Mouse (Mus musculus) small intestine, adult 10 weeks (tissue): ENCODE results near the gene Gm10639. TPM values are rescaled to one million over a fixed set of nuclear protein-coding genes. Genes with fewer than 3 reads are reported as not detected.

ENCODE experiments used
- polyA plus RNA-seq: library from polyadenylated mRNA; stranded (reverse); fragments of 350-450 nt; fragmentation: Illumina TruSeq; extraction: RNeasy Lipid Tissue Mini Kit (QIAGEN cat#74804); gene quantifications from one replicate; pipeline ENCODE4 v1.2.3, GENCODE M21; 2014; ENCODE audit warnings: low replicate concordance

Gene Gm10639
- 2.2 TPM for polyA plus RNA-seq

DNA sequence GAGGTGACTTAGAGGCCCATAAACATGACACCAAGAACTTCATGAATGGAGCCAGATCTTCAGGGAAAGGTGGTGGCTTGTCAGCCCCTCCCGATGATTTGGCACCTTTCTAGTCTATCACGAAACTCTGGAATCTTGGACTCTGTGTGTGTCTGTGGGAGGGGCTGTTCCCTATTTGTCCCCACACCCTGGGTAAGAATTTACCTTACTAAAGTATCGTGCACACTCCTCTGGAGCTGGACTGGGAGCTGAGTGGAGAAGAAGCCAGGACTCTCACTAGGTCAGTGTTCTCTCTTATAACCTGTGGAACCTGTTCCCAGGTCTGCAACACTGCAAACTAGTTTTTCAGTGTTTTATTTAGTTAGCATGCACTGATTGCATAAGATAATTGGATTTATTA lies at the start of gene Gm10639:
Gene Gm10639, plus strand, starts transcription at position 201 of the 400 bp plus-strand sequence.

DNA sequence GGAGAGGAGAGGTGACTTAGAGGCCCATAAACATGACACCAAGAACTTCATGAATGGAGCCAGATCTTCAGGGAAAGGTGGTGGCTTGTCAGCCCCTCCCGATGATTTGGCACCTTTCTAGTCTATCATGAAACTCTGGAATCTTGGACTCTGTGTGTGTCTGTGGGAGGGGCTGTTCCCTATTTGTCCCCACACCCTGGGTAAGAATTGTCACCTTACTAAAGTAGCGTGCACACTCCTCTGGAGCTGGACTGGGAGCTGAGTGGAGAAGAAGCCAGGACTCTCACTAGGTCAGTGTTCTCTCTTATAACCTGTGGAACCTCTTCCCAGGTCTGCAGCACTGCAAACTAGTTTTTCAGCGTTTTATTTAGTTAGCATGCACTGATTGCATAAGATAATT lies 32.8 kb upstream of the Gm10639 start, which contains the start of gene Gm3776:
Gene Gm3776, plus strand, starts transcription at position 216 of the 400 bp plus-strand sequence.

DNA sequence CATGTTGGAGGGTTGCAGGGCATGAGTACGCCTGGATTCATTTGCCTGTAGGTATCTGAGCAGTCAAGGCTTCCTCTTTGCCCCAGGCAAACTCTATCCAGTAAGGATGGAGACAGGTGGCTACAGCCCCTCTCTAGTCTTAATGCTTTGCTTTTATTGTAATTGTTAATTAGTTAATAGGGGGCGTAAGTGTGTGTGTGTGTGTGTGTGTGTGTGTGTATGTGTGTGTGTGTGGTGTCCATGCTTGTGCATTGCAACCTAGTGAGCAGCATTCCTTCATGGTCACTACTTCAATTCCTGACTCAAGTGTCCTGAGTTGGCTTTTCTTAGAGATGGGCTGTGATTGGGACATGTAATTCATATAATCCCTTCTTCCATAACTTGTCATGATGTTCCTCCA lies 25.0 kb downstream of the Gm10639 start, which contains the start of gene Omt2a:
Gene Omt2a, minus strand, starts transcription at position 101 of the 400 bp plus-strand sequence.

DNA sequence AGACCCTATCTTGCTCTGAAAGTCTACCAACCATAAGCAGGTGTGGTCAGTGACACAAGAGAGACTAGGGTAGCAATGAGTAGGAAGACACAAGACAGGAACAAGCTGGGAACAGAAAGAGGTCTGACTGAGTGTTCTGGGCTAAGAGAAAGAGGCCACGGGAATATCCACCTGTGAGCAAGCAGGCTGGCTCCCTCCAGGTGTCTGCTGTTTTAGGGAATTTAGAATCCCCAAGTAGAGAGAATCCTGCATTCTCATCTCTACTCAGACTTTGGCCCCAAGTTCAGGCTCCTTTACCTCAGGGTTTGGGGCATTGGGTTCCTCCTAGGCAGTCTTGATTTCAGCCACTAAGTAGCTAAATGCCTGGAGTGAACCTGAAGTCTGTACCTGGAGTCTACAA lies 37.6 kb downstream of the Gm10639 start, which contains the start of gene Omt2b:
Gene Omt2b, plus strand, starts transcription at position 301 of the 400 bp plus-strand sequence.

Other genes with a start within 250 kb of the Gm10639 start
- not detected for gene Gcm1, start 238.0 kb upstream of the Gm10639 start, polyA plus RNA-seq
- 38.9 TPM for gene Fbxo9, start 180.9 kb upstream of the Gm10639 start, polyA plus RNA-seq
- gene Ick, start 180.7 kb upstream of the Gm10639 start, polyA plus RNA-seq = 40.0 TPM
- 117 TPM for gene Gsta4, start 107.1 kb upstream of the Gm10639 start, polyA plus RNA-seq
- gene Gsta1, start 59.3 kb upstream of the Gm10639 start, polyA plus RNA-seq = 3,308 TPM
- 238 TPM for gene Gm3776, start 32.8 kb upstream of the Gm10639 start, polyA plus RNA-seq
- gene Omt2a, start 24.9 kb downstream of the Gm10639 start, polyA plus RNA-seq = not detected
- gene Omt2b, start 37.7 kb downstream of the Gm10639 start, polyA plus RNA-seq = not detected
- gene Gsta2, start 65.9 kb downstream of the Gm10639 start, polyA plus RNA-seq = 10.9 TPM
- gene Dppa5a, start 78.3 kb downstream of the Gm10639 start, polyA plus RNA-seq = not detected
- gene Ooep, start 88.8 kb downstream of the Gm10639 start, polyA plus RNA-seq = 0.33 TPM
- 0.93 TPM for gene Ddx43, start 105.9 kb downstream of the Gm10639 start, polyA plus RNA-seq
- 5.0 TPM for gene Cgas, start 153.3 kb downstream of the Gm10639 start, polyA plus RNA-seq
- 15.0 TPM for gene Mto1, start 158.3 kb downstream of the Gm10639 start, polyA plus RNA-seq
- not detected for gene Gm17324, start 158.9 kb downstream of the Gm10639 start, polyA plus RNA-seq
- gene Eef1a1, start 199.2 kb downstream of the Gm10639 start, polyA plus RNA-seq = 2,378 TPM